Mouse (Mus musculus): ENCODE data around the gene Phactr2.

The Phactr2 gene

GRCm38 (mm10) chr10:13411056-13411455, 63.2 kb downstream of the Phactr2 start:
- DNase-seq (ENCODE audit: extremely low spot score, low read depth, low spot score), result no peak

GRCm38 (mm10) chr10:13401971-13402370, 72.2 kb downstream of the Phactr2 start:
- no peak for DNase-seq (ENCODE audit: extremely low spot score, low read depth, low spot score)

GRCm38 (mm10) chr10:13395753-13396152, 78.5 kb downstream of the Phactr2 start:
- DNase-seq (ENCODE audit: extremely low spot score, low read depth, low spot score), result no peak

- DNase-seq (ENCODE audit: extremely low spot score, low read depth, low spot score), result no peak
Measured at GRCm38 (mm10) chr10:13394000-13394399, 80.2 kb downstream of the Phactr2 start.

- DNase-seq (ENCODE audit: extremely low spot score, low read depth, low spot score), result no peak
Measured at GRCm38 (mm10) chr10:13388116-13388922, 85.9 kb downstream of the Phactr2 start.

GRCm38 (mm10) chr10:13384866-13385265, 89.3 kb downstream of the Phactr2 start:
- no peak for DNase-seq (ENCODE audit: extremely low spot score, low read depth, low spot score)

DNA sequence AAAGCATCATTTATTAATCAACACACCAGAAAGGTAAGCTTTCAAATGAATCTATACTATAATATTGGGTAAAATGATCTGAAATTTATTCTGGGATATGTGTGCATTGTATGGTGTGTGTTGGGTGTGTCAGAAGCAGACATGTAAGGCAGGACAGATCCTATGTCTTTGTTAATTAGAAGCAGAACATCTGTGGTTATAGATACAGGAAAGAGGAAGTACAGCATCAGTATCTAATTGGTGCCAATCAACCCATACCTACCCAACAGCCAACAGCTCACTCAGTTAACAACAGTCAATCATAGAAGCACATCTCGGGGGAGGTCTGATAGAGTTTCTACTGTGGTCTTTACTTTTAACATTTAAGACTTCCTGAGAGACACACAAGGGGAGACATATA, 96.3 kb downstream of the Phactr2 start:
- no peak for DNase-seq (ENCODE audit: extremely low spot score, low read depth, low spot score)

DNA sequence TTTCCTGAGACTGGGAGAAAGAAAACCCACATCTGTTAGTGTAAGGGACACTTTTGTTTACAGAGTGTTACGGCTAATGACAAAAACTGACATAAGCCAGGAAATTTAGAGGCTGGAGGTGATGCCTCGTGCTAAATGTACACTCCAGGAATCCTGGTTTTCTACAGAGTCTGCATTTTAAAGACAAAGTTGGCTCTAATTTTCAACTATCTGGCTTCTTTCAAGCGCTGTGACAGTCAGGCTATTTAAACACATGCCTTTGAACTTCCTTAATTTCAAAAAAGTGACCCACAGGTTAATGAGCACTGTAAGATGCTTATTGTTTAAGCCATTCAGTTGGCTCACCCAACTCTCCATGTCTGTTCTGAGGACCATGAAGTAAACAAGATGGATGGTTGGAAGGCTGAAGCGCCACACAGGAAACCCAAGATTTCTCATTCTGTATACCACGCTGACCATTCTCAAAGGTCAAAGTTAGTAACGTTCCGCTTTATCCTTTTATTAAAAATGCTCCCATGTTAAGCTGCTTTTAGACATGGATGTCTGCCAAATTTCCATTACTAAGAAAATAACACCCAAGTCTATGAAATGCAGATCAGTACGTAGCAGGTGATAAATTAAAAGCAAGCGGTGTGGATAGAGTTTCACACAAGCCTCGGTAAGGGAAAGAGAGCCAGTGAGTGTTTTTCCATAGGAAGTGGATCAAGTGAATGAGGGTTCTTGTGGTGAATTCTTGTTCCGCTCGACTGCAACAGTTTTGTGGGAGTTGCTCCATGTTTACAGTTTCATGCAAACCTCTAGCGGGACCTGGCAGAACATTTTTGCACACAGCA, 97.6 kb downstream of the Phactr2 start:
- DNase-seq (ENCODE audit: extremely low spot score, low read depth, low spot score), result no peak

GRCm38 (mm10) chr10:13375820-13376219, 98.4 kb downstream of the Phactr2 start:
- DNase-seq (ENCODE audit: extremely low spot score, low read depth, low spot score), result no peak

DNA sequence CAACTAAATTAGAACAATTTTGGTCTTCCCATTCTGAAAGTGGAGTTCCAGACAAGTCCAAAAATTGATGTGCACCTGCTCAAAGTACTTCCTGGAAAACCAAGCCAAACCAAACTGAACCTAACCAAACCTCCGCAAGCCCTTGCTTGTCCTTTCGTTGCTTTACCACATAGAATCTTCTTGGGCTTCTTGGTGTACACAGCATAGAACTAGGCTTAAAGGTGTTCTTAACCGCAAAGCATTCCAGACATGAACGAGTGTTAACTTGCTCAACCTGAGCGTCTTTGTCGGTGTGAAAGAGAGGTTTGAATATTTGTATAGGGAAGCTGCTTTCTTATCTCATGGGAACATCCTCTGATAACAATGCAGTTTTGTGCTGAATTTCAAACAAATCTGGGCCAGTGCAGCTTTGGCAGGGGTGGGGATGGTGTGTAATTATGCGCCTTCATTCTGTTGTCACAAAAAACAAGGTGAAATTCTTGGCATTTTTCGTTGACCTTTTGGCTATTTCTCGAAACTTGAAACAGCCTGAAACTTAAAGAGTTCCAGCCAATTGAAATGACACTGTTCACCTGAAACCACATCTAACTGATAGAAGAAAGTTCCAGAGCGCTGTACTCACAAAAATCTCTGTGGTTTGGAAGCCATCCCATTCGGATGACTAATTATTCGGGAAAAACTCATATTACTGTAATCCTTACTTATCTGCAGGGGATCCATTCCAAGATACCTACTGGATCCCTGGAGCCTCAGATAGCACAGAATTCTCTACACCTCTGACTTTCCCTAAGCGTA, 104.4 kb downstream of the Phactr2 start:
- no peak for DNase-seq (ENCODE audit: extremely low spot score, low read depth, low spot score)

- no peak for DNase-seq (ENCODE audit: extremely low spot score, low read depth, low spot score)
Measured at GRCm38 (mm10) chr10:13364286-13364580, 110.0 kb downstream of the Phactr2 start.

DNA sequence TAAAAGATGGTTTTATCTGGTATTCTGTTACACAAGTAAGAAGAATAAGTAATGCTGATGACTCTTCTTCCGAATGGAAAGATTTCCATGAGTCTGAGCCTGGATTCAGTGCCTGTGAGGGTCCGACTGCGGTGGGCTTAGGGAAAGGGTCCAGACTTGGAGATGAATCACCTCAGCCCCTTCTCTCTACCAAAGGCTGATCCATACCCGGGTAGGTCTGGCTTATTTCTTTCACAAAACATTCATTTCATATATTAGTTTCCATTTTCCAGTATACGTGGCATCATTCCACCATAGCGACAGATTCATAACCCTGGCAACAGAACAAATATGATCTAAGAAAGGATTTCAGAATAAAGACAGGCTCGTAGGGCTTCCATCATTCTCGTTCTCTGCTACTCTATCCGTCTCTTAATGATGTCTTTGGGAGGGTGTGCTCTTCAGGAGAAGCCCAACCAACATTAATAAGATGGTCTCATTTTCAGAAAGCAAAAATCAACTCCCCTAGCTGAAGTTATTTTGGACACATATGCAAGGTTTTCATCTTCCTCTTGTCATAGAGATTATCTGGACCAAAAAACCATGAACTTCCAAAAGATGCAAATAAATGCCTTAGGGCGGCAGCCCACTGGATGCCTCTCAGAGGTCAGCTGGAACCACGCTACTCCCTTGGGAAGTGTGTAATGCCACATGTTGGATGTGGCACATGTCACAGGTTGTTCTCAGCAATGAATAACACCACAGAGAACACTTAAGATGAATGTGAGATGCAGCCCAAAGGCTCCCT, 110.5 kb downstream of the Phactr2 start:
- no peak for DNase-seq (ENCODE audit: extremely low spot score, low read depth, low spot score)

DNA sequence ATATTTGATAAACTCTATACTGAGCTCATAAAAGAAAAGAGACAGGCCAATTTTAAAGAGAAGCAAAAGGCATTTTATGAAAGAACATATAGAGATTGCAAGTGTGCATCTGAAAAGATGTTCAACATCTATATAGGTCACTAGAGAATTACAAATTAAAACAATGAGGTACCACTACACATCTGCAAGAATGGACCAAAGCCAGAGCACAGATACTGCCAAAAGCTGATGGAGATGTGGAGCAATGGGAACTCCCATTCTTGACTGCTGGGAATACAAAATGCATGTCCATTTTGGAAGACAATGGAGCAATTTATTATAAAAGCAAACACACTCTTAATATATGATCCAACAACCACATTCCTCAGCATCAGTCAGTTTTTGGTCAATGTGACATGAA, 113.3 kb downstream of the Phactr2 start:
- no peak for DNase-seq (ENCODE audit: extremely low spot score, low read depth, low spot score)

GRCm38 (mm10) chr10:13359846-13360245, 114.4 kb downstream of the Phactr2 start:
- no peak for DNase-seq (ENCODE audit: extremely low spot score, low read depth, low spot score)

GRCm38 (mm10) chr10:13358679-13359078, 115.5 kb downstream of the Phactr2 start:
- DNase-seq (ENCODE audit: extremely low spot score, low read depth, low spot score), result no peak

- DNase-seq (ENCODE audit: extremely low spot score, low read depth, low spot score), result no peak
Measured at GRCm38 (mm10) chr10:13346609-13347290, 127.5 kb downstream of the Phactr2 start.

DNA sequence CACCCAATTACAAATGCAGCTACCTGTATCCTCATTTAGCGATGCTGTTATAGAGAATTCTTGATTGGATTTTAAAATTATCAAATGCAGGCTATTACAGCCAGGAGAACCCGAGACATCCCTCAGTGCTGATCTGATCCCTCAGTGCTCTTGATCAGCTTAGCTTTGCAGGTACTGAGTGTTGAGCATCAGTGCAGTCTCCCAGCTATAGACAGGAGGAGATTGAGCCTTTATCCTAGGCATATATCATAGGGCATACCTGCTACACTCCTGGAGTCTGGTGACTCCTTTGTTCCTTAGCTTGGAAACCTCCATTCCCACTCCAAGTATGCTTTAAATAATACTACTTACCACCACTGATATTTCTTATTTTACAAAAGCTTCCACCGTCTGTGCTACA, 133.6 kb downstream of the Phactr2 start:
- DNase-seq (ENCODE audit: extremely low spot score, low read depth, low spot score), result no peak

DNA sequence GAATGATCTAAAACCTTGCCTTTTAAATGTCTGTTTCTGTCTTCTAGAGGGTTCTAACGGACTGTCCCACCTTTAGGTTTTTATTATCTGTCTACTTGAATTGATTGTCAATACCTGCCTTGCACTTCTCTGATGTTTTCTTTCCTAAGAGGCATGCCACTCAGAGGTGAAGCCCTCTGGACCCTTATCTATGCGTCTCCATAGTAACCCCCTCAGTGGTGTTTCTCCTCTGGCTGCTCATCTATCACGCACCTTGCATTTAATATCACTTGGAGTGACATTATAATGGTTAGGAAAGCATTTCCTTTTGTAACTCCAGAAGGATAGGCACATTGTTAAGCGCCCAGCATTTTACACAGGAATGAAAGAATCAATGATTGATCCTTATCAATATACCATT, 137.2 kb downstream of the Phactr2 start:
- DNase-seq (ENCODE audit: extremely low spot score, low read depth, low spot score), result no peak

GRCm38 (mm10) chr10:13335814-13336213, 138.4 kb downstream of the Phactr2 start:
- DNase-seq (ENCODE audit: extremely low spot score, low read depth, low spot score), result no peak

GRCm38 (mm10) chr10:13335347-13335746, 138.9 kb downstream of the Phactr2 start:
- DNase-seq (ENCODE audit: extremely low spot score, low read depth, low spot score), result no peak

Measured in hindlimb bud, embryonic 11.5 days (tissue).